Mouse (Mus musculus) MEL (cell line): ENCODE results near the gene Hmgb2. TPM values are rescaled to one million over a fixed set of nuclear protein-coding genes. Genes with fewer than 3 reads are reported as not detected.

Experiments
- DNase-seq: peaks from one replicate; pipeline ENCODE4 v3.0.0; 2011; ENCODE audit warnings: low read depth, low spot score
- H3K27ac ChIP-seq: 2 replicates; pipeline ENCODE4 v1.5.1; 2012; ENCODE audit warnings: low read depth, mild to moderate bottlenecking, control low read depth, low read length, moderate library complexity; ENCODE audit not compliant: control insufficient read depth
- H3K27me3 ChIP-seq, 2 experiments: fragments of 150-350 bp in 1 of 2; sonication (generic) in 1 of 2; 2 replicates each; pipeline ENCODE4 v1.6.1; 2012; ENCODE audit warnings: low read length in 2 of 2, mild to moderate bottlenecking in 2 of 2, improper control_type of control experiment in 1 of 2, moderate library complexity in 1 of 2; ENCODE audit not compliant: insufficient read depth in 2 of 2, control insufficient read depth in 1 of 2
- H3K36me3 ChIP-seq, 2 experiments: 2 replicates each; pipeline ENCODE4 v1.6.1; 2012 to 2014; ENCODE audit warnings: low read length in 2 of 2, improper control_type of control experiment in 1 of 2, inconsistent platforms in 1 of 2, mild to moderate bottlenecking in 1 of 2; ENCODE audit not compliant: insufficient read depth in 2 of 2, control insufficient read depth in 1 of 2
- H3K4me1 ChIP-seq, 2 experiments: fragments of 150-350 bp in 1 of 2; sonication (generic) in 1 of 2; 2 replicates each; pipeline ENCODE4 v1.6.1; 2012; ENCODE audit warnings: low read length in 2 of 2, improper control_type of control experiment in 1 of 2, mild to moderate bottlenecking in 1 of 2; ENCODE audit not compliant: insufficient read depth in 2 of 2, control insufficient read depth in 1 of 2
- H3K4me3 ChIP-seq, 2 experiments: fragments of 150-350 bp in 1 of 2; sonication (generic) in 1 of 2; 2 replicates each; pipeline ENCODE4 v1.5.1; 2012; ENCODE audit warnings: low read depth in 2 of 2, low read length in 2 of 2, mild to moderate bottlenecking in 2 of 2, moderate library complexity in 2 of 2, control low read depth in 1 of 2, improper control_type of control experiment in 1 of 2; ENCODE audit not compliant: control insufficient read depth in 1 of 2, insufficient read depth in 1 of 2
- H3K79me2 ChIP-seq: 2 replicates; pipeline ENCODE4 v1.6.1; 2012; ENCODE audit warnings: mild to moderate bottlenecking, low read length, moderate library complexity; ENCODE audit not compliant: control insufficient read depth, poor library complexity, insufficient read depth
- H3K9ac ChIP-seq: 2 replicates; pipeline ENCODE4 v1.6.1; 2012; ENCODE audit warnings: low read depth, mild to moderate bottlenecking, control low read depth, low read length, moderate library complexity; ENCODE audit not compliant: control insufficient read depth, poor library complexity, severe bottlenecking
- H3K9me3 ChIP-seq: fragments of 150-350 bp; sonication (generic); replicated peaks from 2 replicates; pipeline ENCODE4 v1.6.1; 2012; ENCODE audit warnings: mild to moderate bottlenecking, low read length, improper control_type of control experiment, moderate library complexity; ENCODE audit not compliant: insufficient read depth
- BHLHE40 ChIP-seq: IDR thresholded peaks from 2 replicates; pipeline ENCODE4 v1.6.1; 2012; ENCODE audit warnings: low read depth, mild to moderate bottlenecking, inconsistent platforms, low read length, improper control_type of control experiment, borderline replicate concordance
- CHD1 ChIP-seq: IDR thresholded peaks from 2 replicates; pipeline ENCODE4 v1.6.1; 2012; ENCODE audit warnings: low read depth, mild to moderate bottlenecking, inconsistent platforms, low read length, improper control_type of control experiment
- CTCF ChIP-seq, 3 experiments: IDR thresholded peaks in 2 of 3; conservative IDR thresholded peaks in 1 of 3; 2 replicates each; pipeline ENCODE4 v1.5.1; 2011 to 2012; ENCODE audit warnings: low read length in 3 of 3, low read depth in 2 of 3, mild to moderate bottlenecking in 2 of 3, improper control_type of control experiment in 1 of 3, inconsistent platforms in 1 of 3, mixed read lengths in 1 of 3, moderate library complexity in 1 of 3; ENCODE audit not compliant: control insufficient read depth in 1 of 3, insufficient read depth in 1 of 3, poor library complexity in 1 of 3, severe bottlenecking in 1 of 3
- E2F4 ChIP-seq: IDR thresholded peaks from 2 replicates; pipeline ENCODE4 v1.6.1; 2011; ENCODE audit warnings: low read depth, low read length, improper control_type of control experiment, borderline replicate concordance
- ELF1 ChIP-seq: IDR thresholded peaks from 2 replicates; pipeline ENCODE4 v1.6.1; 2014; ENCODE audit warnings: low read depth, mild to moderate bottlenecking, inconsistent platforms, low read length, improper control_type of control experiment, moderate library complexity
- EP300 ChIP-seq, 2 experiments: IDR thresholded peaks; 2 replicates each; pipeline ENCODE4 v1.6.1; 2011; ENCODE audit warnings: improper control_type of control experiment in 2 of 2, low read length in 2 of 2, low read depth in 1 of 2, mild to moderate bottlenecking in 1 of 2
- ETS1 ChIP-seq: IDR thresholded peaks from 2 replicates; pipeline ENCODE4 v1.6.1; 2012; ENCODE audit warnings: low read depth, mild to moderate bottlenecking, inconsistent platforms, low read length, improper control_type of control experiment, moderate library complexity
- GABPA ChIP-seq: IDR thresholded peaks from 2 replicates; pipeline ENCODE4 v1.6.1; 2012; ENCODE audit warnings: low read depth, mild to moderate bottlenecking, inconsistent platforms, low read length, improper control_type of control experiment, moderate library complexity
- HCFC1 ChIP-seq: IDR thresholded peaks from 2 replicates; pipeline ENCODE4 v1.6.1; 2012; ENCODE audit warnings: low read depth, mild to moderate bottlenecking, inconsistent platforms, low read length, improper control_type of control experiment, moderate library complexity
- JUND ChIP-seq: IDR thresholded peaks from 2 replicates; pipeline ENCODE4 v1.6.1; 2011; ENCODE audit warnings: low read depth, mild to moderate bottlenecking, improper control_type of control experiment, low read length
- KAT2A ChIP-seq: conservative IDR thresholded peaks from 2 replicates; pipeline ENCODE4 v1.6.1; 2012; ENCODE audit warnings: low read depth, low read length, improper control_type of control experiment, inconsistent platforms
- MAX ChIP-seq: IDR thresholded peaks from 2 replicates; pipeline ENCODE4 v1.6.1; 2011; ENCODE audit warnings: low read length, improper control_type of control experiment
- MAZ ChIP-seq: IDR thresholded peaks from 2 replicates; pipeline ENCODE4 v1.6.1; 2012; ENCODE audit warnings: low read depth, mild to moderate bottlenecking, inconsistent platforms, low read length, improper control_type of control experiment
- MEF2A ChIP-seq: IDR thresholded peaks from 2 replicates; pipeline ENCODE4 v1.6.1; 2014; ENCODE audit warnings: low read depth, mild to moderate bottlenecking, inconsistent platforms, low read length, improper control_type of control experiment; ENCODE audit not compliant: poor library complexity, insufficient replicate concordance, severe bottlenecking; ENCODE audit errors: extremely low read depth
- MXI1 ChIP-seq: IDR thresholded peaks from 2 replicates; pipeline ENCODE4 v1.6.1; 2011; ENCODE audit warnings: mild to moderate bottlenecking, low read depth, low read length, improper control_type of control experiment
- MYB ChIP-seq: IDR thresholded peaks from 2 replicates; pipeline ENCODE4 v1.6.1; 2011; ENCODE audit warnings: mild to moderate bottlenecking, low read depth, low read length, improper control_type of control experiment
- MYC ChIP-seq: IDR thresholded peaks from 2 replicates; pipeline ENCODE4 v1.6.1; 2011; ENCODE audit warnings: low read depth, mild to moderate bottlenecking, low read length, improper control_type of control experiment, moderate library complexity
- RAD21 ChIP-seq: IDR thresholded peaks from 2 replicates; pipeline ENCODE4 v1.6.1; 2011; ENCODE audit warnings: mild to moderate bottlenecking, low read depth, low read length, improper control_type of control experiment
- RCOR1 ChIP-seq: IDR thresholded peaks from 2 replicates; pipeline ENCODE4 v1.6.1; 2012; ENCODE audit warnings: low read depth, mild to moderate bottlenecking, inconsistent platforms, low read length, improper control_type of control experiment
- SIN3A ChIP-seq: IDR thresholded peaks from 2 replicates; pipeline ENCODE4 v1.6.1; 2012; ENCODE audit warnings: low read length, improper control_type of control experiment, inconsistent platforms
- SMC3 ChIP-seq: IDR thresholded peaks from 2 replicates; pipeline ENCODE4 v1.6.1; 2011; ENCODE audit warnings: low read depth, low read length, improper control_type of control experiment
- TAL1 ChIP-seq: IDR thresholded peaks from 2 replicates; pipeline ENCODE4 v1.6.1; 2012; ENCODE audit warnings: mild to moderate bottlenecking, inconsistent platforms, low read length, moderate library complexity, mixed read lengths
- TBP ChIP-seq: IDR thresholded peaks from 2 replicates; pipeline ENCODE4 v1.8.0; 2011; ENCODE audit warnings: low read depth, low read length, improper control_type of control experiment
- USF1 ChIP-seq: IDR thresholded peaks from 2 replicates; pipeline ENCODE4 v1.6.1; 2014; ENCODE audit warnings: low read depth, mild to moderate bottlenecking, inconsistent platforms, low read length, improper control_type of control experiment, moderate library complexity
- ZC3H11A ChIP-seq: IDR thresholded peaks from 2 replicates; pipeline ENCODE4 v1.6.1; 2012; ENCODE audit warnings: low read depth, mild to moderate bottlenecking, inconsistent platforms, low read length, improper control_type of control experiment
- ZKSCAN1 ChIP-seq: IDR thresholded peaks from 2 replicates; pipeline ENCODE4 v1.6.1; 2012; ENCODE audit warnings: low read depth, mild to moderate bottlenecking, inconsistent platforms, low read length, improper control_type of control experiment, moderate library complexity
- ZMIZ1 ChIP-seq: IDR thresholded peaks from 2 replicates; pipeline ENCODE4 v1.6.1; 2012; ENCODE audit warnings: low read depth, mild to moderate bottlenecking, inconsistent platforms, low read length, improper control_type of control experiment, moderate library complexity
- ZNF384 ChIP-seq: IDR thresholded peaks from 2 replicates; pipeline ENCODE4 v1.6.1; 2012; ENCODE audit warnings: low read depth, mild to moderate bottlenecking, inconsistent platforms, low read length, improper control_type of control experiment
- polyA plus RNA-seq, 2 experiments: library from polyadenylated mRNA; stranded (reverse) in 1 of 2; unstranded in 1 of 2; fragments of >175 nt in 1 of 2; fragments of >200 nt in 1 of 2; gene quantifications; 2 replicates each; pipeline versions ENCODE4 v1.2.1 to v1.2.4; 2012; ENCODE audit warnings: low replicate concordance in 2 of 2, low read depth in 1 of 2; ENCODE audit not compliant: insufficient read length in 2 of 2, insufficient read depth in 1 of 2, missing spikeins in 1 of 2
- total RNA-seq: library from RNA; depleted of rRNA; stranded (reverse); fragments of 300-350 nt; gene quantifications from 2 replicates; pipeline ENCODE4 v1.2.3, GENCODE M21; 2012

Gene Hmgb2
- total and polyA plus RNA-seq, 3 experiments, result 126 to 399 (median 220) TPM

- no peaks in the 10 kb centered on the region for H3K9me3 ChIP-seq
- no peak for TF ChIP-seq MEF2A
- TF ChIP-seq HCFC1, result no peak
- TF ChIP-seq CTCF (IDR thresholded peaks at IDR 0.05 in 2 of 3, conservative IDR thresholded peaks at IDR 0.05 in 1 of 3; ENCODE audit: control insufficient read depth in 1 of 3, insufficient read depth in 1 of 3, low read depth in 2 of 3, low read length in 3 of 3, poor library complexity in 1 of 3, severe bottlenecking in 1 of 3), result peak; percentile 52 to 94 (median 72)
- no peak for TF ChIP-seq USF1
- TF ChIP-seq RCOR1, result no peak
- TF ChIP-seq BHLHE40, result no peak
- TF ChIP-seq MYB, result no peak
- no peak for TF ChIP-seq ZNF384
- TF ChIP-seq GABPA, result no peak
- peak; percentile 93 for TF ChIP-seq ZC3H11A
- TF ChIP-seq CHD1, result no peak
- peak; percentile 94 for TF ChIP-seq SMC3
- TF ChIP-seq TAL1, result no peak
- TF ChIP-seq MYC, result peak; percentile 66; the same call in 1 of the 2 replicates
- no peak for TF ChIP-seq KAT2A
- TF ChIP-seq ZMIZ1, result no peak
- TF ChIP-seq ZKSCAN1, result no peak
- no peak for TF ChIP-seq E2F4
- no peak for TF ChIP-seq EP300 (IDR thresholded peaks at IDR 0.05; ENCODE audit: low read depth in 1 of 2, low read length in 2 of 2)
- TF ChIP-seq MXI1, result peak; percentile 34; the same call in 1 of the 2 replicates
- no peak for TF ChIP-seq TBP
- peak; percentile 37; the same call in 1 of the 2 replicates for TF ChIP-seq MAX
- no peak for TF ChIP-seq ETS1
- peak; percentile 42; the same call in 1 of the 2 replicates for TF ChIP-seq MAZ
- TF ChIP-seq SIN3A, result peak; percentile 46; the same call in 1 of the 2 replicates
- TF ChIP-seq JUND, result 0 out of 2 replicates have a peak, but pooled peaks have one; percentile 50
- TF ChIP-seq RAD21, result peak; percentile 95
- TF ChIP-seq ELF1, result no peak
- H3K4me1 ChIP-seq, result no peaks in the 10 kb centered on the region
- H3K9ac ChIP-seq, result no peak overlapping the region
- no peaks in the 10 kb centered on the region for H3K79me2 ChIP-seq
- no peaks in the 10 kb centered on the region for H3K27me3 ChIP-seq
- H3K4me3 ChIP-seq, result no peak overlapping the region
- DNase-seq, result peak; percentile 84
- H3K27ac ChIP-seq, result no peak overlapping the region
- no peaks in the 10 kb centered on the region; a peak in 2 of 4 replicates for H3K36me3 ChIP-seq
Measured at GRCm38 (mm10) chr8:57540110-57540838, 28.6 kb downstream of the Hmgb2 start.
